Mouse (Mus musculus) gastrocnemius, adult 8-10 months (tissue): ENCODE results near the gene Tmem231. TPM values are rescaled to one million over a fixed set of nuclear protein-coding genes. Genes with fewer than 3 reads are reported as not detected.

Source experiments
- DNase-seq, 2 experiments: peaks; one replicate each; pipeline ENCODE4 v3.0.0; 2022; ENCODE audit warnings: low spot score in 2 of 2
- total RNA-seq, 4 experiments: library from RNA; stranded (reverse); gene quantifications; 2 replicates each; pipeline ENCODE4 v1.2.4; 2022

Tmem231 gene
- total RNA-seq, 4 experiments from 2014 or later: 0.41 to 1.0 (median 0.74) TPM

- no peak for DNase-seq
Observed at GRCm38 (mm10) chr8:111865130-111865852, 68.4 kb downstream of the Tmem231 start.

- no peak for DNase-seq
Observed at GRCm38 (mm10) chr8:111864648-111865047, 69.0 kb downstream of the Tmem231 start.

- DNase-seq: no peak
Observed at GRCm38 (mm10) chr8:111863280-111863679, 70.4 kb downstream of the Tmem231 start.

Other genes starting within 250 kb of the Tmem231 start
- under 1 TPM in 1 of 4 experiments, not detected in 3; 0.35 TPM for gene Ctrb1, start 242.9 kb downstream of the Tmem231 start, total RNA-seq
- 10 to 100 TPM; 10.7 to 11.1 (median 10.8) TPM for gene Bcar1, start 190.1 kb downstream of the Tmem231 start, total RNA-seq
- 10 to 100 TPM; 11.7 to 17.6 (median 14.7) TPM for gene Cfdp1, start 79.6 kb downstream of the Tmem231 start, total RNA-seq
- 1 to 10 TPM; 1.9 to 2.2 (median 2.1) TPM for gene Tmem170, start 57.1 kb downstream of the Tmem231 start, total RNA-seq
- gene Chst5, start 23.4 kb downstream of the Tmem231 start, total RNA-seq: not detected
- gene Gabarapl2, start 6.8 kb upstream of the Tmem231 start, total RNA-seq: 100 to 1,000 TPM; 112 to 138 (median 117) TPM
- gene Adat1, start 58.4 kb upstream of the Tmem231 start, total RNA-seq: 1 to 10 TPM; 1.7 to 2.5 (median 2.3) TPM
- gene Kars, start 77.4 kb upstream of the Tmem231 start, total RNA-seq: 100 to 1,000 TPM; 128 to 150 (median 134) TPM
- 10 to 100 TPM in 1 of 4 experiments, 1 to 10 TPM in 3; 8.6 to 10.6 (median 9.2) TPM for gene Terf2ip, start 77.5 kb upstream of the Tmem231 start, total RNA-seq
- not detected for gene Gm6793, start 81.2 kb upstream of the Tmem231 start, total RNA-seq